Mouse (Mus musculus) midbrain, postnatal 0 days (tissue): ENCODE measurements at regions not wholly inside any gene's neighbourhood (a gene's known extent, or its start where the extent isn't known, plus 50 kb on each side); places are given as distances from the start of the nearest gene placed in this dataset.

Experiments
- ATAC-seq: fragments of 200-750 bp; cut with Nextera tagmentation; 2 replicates; pipeline ENCODE4 v1.8.0; 2017; ENCODE audit warnings: moderate number of reproducible peaks, mild to moderate bottlenecking, moderate TSS enrichment, moderate library complexity; ENCODE audit not compliant: low FRiP score
- DNase-seq: peaks from one replicate; pipeline ENCODE4 v3.0.0-alpha.2; 2015; ENCODE audit warnings: low spot score
- H3K27ac ChIP-seq: fragments of 300-500 bp; sonication (generic); 2 replicates; pipeline ENCODE4 v1.5.1; 2014; ENCODE audit warnings: low read depth, mild to moderate bottlenecking, low read length, mixed read lengths
- H3K27me3 ChIP-seq: fragments of 300-500 bp; sonication (generic); 2 replicates; pipeline ENCODE4 v1.6.1; 2014; ENCODE audit warnings: low read length, control low read depth, mixed read lengths; ENCODE audit not compliant: insufficient read depth
- H3K36me3 ChIP-seq: fragments of 300-500 bp; sonication (generic); 2 replicates; pipeline ENCODE4 v1.6.1; 2014; ENCODE audit warnings: low read length, control low read depth, mixed read lengths; ENCODE audit not compliant: insufficient read depth
- H3K4me1 ChIP-seq: fragments of 300-500 bp; sonication (generic); 2 replicates; pipeline ENCODE4 v1.6.1; 2014; ENCODE audit warnings: mild to moderate bottlenecking, control low read depth, antibody characterized with exemption, low read length, mixed read lengths; ENCODE audit not compliant: insufficient read depth
- H3K4me2 ChIP-seq: fragments of 300-500 bp; sonication (generic); 2 replicates; pipeline ENCODE4 v1.6.1; 2014; ENCODE audit warnings: low read depth, mild to moderate bottlenecking, low read length, mixed read lengths; ENCODE audit not compliant: poor library complexity, severe bottlenecking
- H3K4me3 ChIP-seq: fragments of 300-500 bp; sonication (generic); 2 replicates; pipeline ENCODE4 v1.5.1; 2014; ENCODE audit warnings: low read depth, mild to moderate bottlenecking, low read length, moderate library complexity
- H3K9ac ChIP-seq: fragments of 300-500 bp; sonication (generic); replicated peaks from 2 replicates; pipeline ENCODE4 v1.6.1; 2014; ENCODE audit warnings: mild to moderate bottlenecking, low read length, moderate library complexity, mixed read lengths; ENCODE audit not compliant: poor library complexity, severe bottlenecking
- H3K9me3 ChIP-seq: fragments of 300-500 bp; sonication (generic); 2 replicates; pipeline ENCODE4 v1.6.1; 2016; ENCODE audit warnings: low read length, control low read depth
- CTCF ChIP-seq: IDR thresholded peaks from 2 replicates; pipeline ENCODE4 v1.5.1; 2016; ENCODE audit warnings: antibody characterized with exemption, mild to moderate bottlenecking
- WGBS: fragments of 180-500 bp; shearing (Covaris S2); extraction: QIAGEN DNeasy Blood & Tissue Kit; methylation state at CpG from one replicate; pipeline ENCODE4 v1.1.7; 2014; 5-methylcytosine and 5-hydroxymethylcytosine counted together

GRCm38 (mm10) chr6:22424161-22424807 is 68.2 kb upstream of the Fam3c start:
- WGBS = 90% methylated on average over 10 of the region's 10 CpGs
- ATAC-seq = no peak
- Histone ChIP-seq H3K4me3 (no peak overlapping the region), H3K4me1 (no peaks in the 10 kb centered on the region), H3K27me3 (no peaks in the 10 kb centered on the region), H3K4me2 (no peak overlapping the region), H3K9ac (no peak overlapping the region), H3K27ac (no peak overlapping the region), H3K36me3 (no peaks in the 10 kb centered on the region), H3K9me3 (no peaks in the 10 kb centered on the region)
- TF ChIP-seq CTCF = no peak
- DNase-seq = no peak

- H3K4me2 ChIP-seq = no peak overlapping the region
- H3K9ac ChIP-seq = no peak overlapping the region
- H3K27me3 ChIP-seq = no peaks in the 10 kb centered on the region
- H3K36me3 ChIP-seq = no peaks in the 10 kb centered on the region
- ATAC-seq = no peak
- no peak for TF ChIP-seq CTCF
- H3K27ac ChIP-seq = no peak overlapping the region
- DNase-seq = no peak
- H3K4me1 ChIP-seq = no peaks in the 10 kb centered on the region
- WGBS = 84% methylated on average over 9 of the region's 9 CpGs
- no peaks in the 10 kb centered on the region for H3K9me3 ChIP-seq
- no peak overlapping the region for H3K4me3 ChIP-seq
Observed at GRCm38 (mm10) chr6:22423070-22423980, 67.3 kb upstream of the Fam3c start.

GRCm38 (mm10) chr6:22421551-22421950 is 65.5 kb upstream of the Fam3c start:
- Histone ChIP-seq H3K9ac (no peak overlapping the region), H3K27ac (no peak overlapping the region), H3K9me3 (no peaks in the 10 kb centered on the region), H3K36me3 (no peaks in the 10 kb centered on the region), H3K4me1 (no peaks in the 10 kb centered on the region), H3K27me3 (no peaks in the 10 kb centered on the region), H3K4me3 (no peak overlapping the region), H3K4me2 (no peak overlapping the region)
- no peak for TF ChIP-seq CTCF
- DNase-seq (no peak), ATAC-seq (no peak)
- 83% methylated on average over 2 of the region's 2 CpGs for WGBS

GRCm38 (mm10) chr6:22418279-22418678 is 62.2 kb upstream of the Fam3c start:
- Histone ChIP-seq H3K27me3 (no peaks in the 10 kb centered on the region), H3K9me3 (no peaks in the 10 kb centered on the region), H3K4me1 (no peaks in the 10 kb centered on the region), H3K27ac (no peak overlapping the region), H3K36me3 (no peaks in the 10 kb centered on the region), H3K4me2 (no peak overlapping the region), H3K4me3 (no peak overlapping the region), H3K9ac (no peak overlapping the region)
- DNase-seq (no peak), ATAC-seq (no peak)
- TF ChIP-seq CTCF = no peak
- WGBS = 87% methylated on average over 4 of the region's 4 CpGs

GRCm38 (mm10) chr6:22417189-22417588 is 61.1 kb upstream of the Fam3c start:
- no peak overlapping the region for H3K9ac ChIP-seq
- ATAC-seq (no peak), DNase-seq (no peak)
- H3K9me3 ChIP-seq = no peaks in the 10 kb centered on the region
- no peak for TF ChIP-seq CTCF
- no peaks in the 10 kb centered on the region for H3K27me3 ChIP-seq
- no peak overlapping the region for H3K4me3 ChIP-seq
- WGBS = 55% methylated on average over 2 of the region's 2 CpGs
- H3K4me1 ChIP-seq = no peaks in the 10 kb centered on the region
- H3K27ac ChIP-seq = no peak overlapping the region
- H3K4me2 ChIP-seq = no peak overlapping the region
- H3K36me3 ChIP-seq = no peaks in the 10 kb centered on the region

- ATAC-seq (no peak), DNase-seq (no peak)
- no peak for TF ChIP-seq CTCF
Observed at GRCm38 (mm10) chr6:22411796-22412195, 55.8 kb upstream of the Fam3c start.

More at GRCm38 (mm10) chr6:22411796-22412195, 55.8 kb upstream of the Fam3c start:
- no peak overlapping the region for H3K4me2 ChIP-seq
- H3K9ac ChIP-seq = no peak overlapping the region
- H3K4me3 ChIP-seq = no peak overlapping the region
- H3K4me1 ChIP-seq = no peaks in the 10 kb centered on the region
- 93% methylated on average over 2 of the region's 2 CpGs for WGBS
- H3K9me3 ChIP-seq = no peaks in the 10 kb centered on the region
- H3K27me3 ChIP-seq = no peaks in the 10 kb centered on the region
- H3K36me3 ChIP-seq = no peaks in the 10 kb centered on the region
- H3K27ac ChIP-seq = no peak overlapping the region
